Mouse (Mus musculus): Measurements from ENCODE around the gene Rnaset2a.
"Not testable (repeated sequence)": the region's sequence is repeated elsewhere in the genome, so short reads cannot be mapped to it uniquely, and the experiment has no call there.

The Rnaset2a gene

GRCm38 (mm10) chr17:8140210-8140609 lies 7.7 kb downstream of the Rnaset2a start:
- not testable (repeated sequence) for DNase-seq (ENCODE audit: extremely low read depth, low read depth, low spot score)

- DNase-seq (ENCODE audit: extremely low read depth, low read depth, low spot score): not testable (repeated sequence)
Observed at GRCm38 (mm10) chr17:8138116-8138515, 9.8 kb downstream of the Rnaset2a start.

GRCm38 (mm10) chr17:8130849-8131248 lies 17.0 kb downstream of the Rnaset2a start:
- DNase-seq (ENCODE audit: extremely low read depth, low read depth, low spot score): not testable (repeated sequence)

- DNase-seq (ENCODE audit: extremely low read depth, low read depth, low spot score): not testable (repeated sequence)
Observed at GRCm38 (mm10) chr17:8129578-8129977, 18.3 kb downstream of the Rnaset2a start.

- not testable (repeated sequence) for DNase-seq (ENCODE audit: extremely low read depth, low read depth, low spot score)
Observed at GRCm38 (mm10) chr17:8128326-8128993, 19.4 kb downstream of the Rnaset2a start.

- DNase-seq (ENCODE audit: extremely low read depth, low read depth, low spot score): not testable (repeated sequence)
Observed at GRCm38 (mm10) chr17:8124586-8124985, 23.3 kb downstream of the Rnaset2a start.

GRCm38 (mm10) chr17:8122974-8123373 lies 24.9 kb downstream of the Rnaset2a start:
- not testable (repeated sequence) for DNase-seq (ENCODE audit: extremely low read depth, low read depth, low spot score)

GRCm38 (mm10) chr17:8116928-8117327 lies 31.0 kb downstream of the Rnaset2a start:
- DNase-seq (ENCODE audit: extremely low read depth, low read depth, low spot score): not testable (repeated sequence)

- DNase-seq (ENCODE audit: extremely low read depth, low read depth, low spot score): peak; percentile 0
Observed at GRCm38 (mm10) chr17:8116378-8116777, 31.5 kb downstream of the Rnaset2a start.

- not testable (repeated sequence) for DNase-seq (ENCODE audit: extremely low read depth, low read depth, low spot score)
Observed at GRCm38 (mm10) chr17:8112199-8112598, 35.7 kb downstream of the Rnaset2a start.

- not testable (repeated sequence) for DNase-seq (ENCODE audit: extremely low read depth, low read depth, low spot score)
Observed at GRCm38 (mm10) chr17:8101297-8101609, 46.6 kb downstream of the Rnaset2a start.

GRCm38 (mm10) chr17:8100405-8101296 lies 47.2 kb downstream of the Rnaset2a start:
- DNase-seq (ENCODE audit: extremely low read depth, low read depth, low spot score): not testable (repeated sequence)

- DNase-seq (ENCODE audit: extremely low read depth, low read depth, low spot score): not testable (repeated sequence)
Observed at GRCm38 (mm10) chr17:8096199-8096598, 51.7 kb downstream of the Rnaset2a start.

GRCm38 (mm10) chr17:8095653-8096052 lies 52.2 kb downstream of the Rnaset2a start:
- DNase-seq (ENCODE audit: extremely low read depth, low read depth, low spot score): not testable (repeated sequence)

GRCm38 (mm10) chr17:8092537-8093526 lies 55.1 kb downstream of the Rnaset2a start:
- not testable (repeated sequence) for DNase-seq (ENCODE audit: extremely low read depth, low read depth, low spot score)

GRCm38 (mm10) chr17:8091320-8091719 lies 56.6 kb downstream of the Rnaset2a start:
- DNase-seq (ENCODE audit: extremely low read depth, low read depth, low spot score): not testable (repeated sequence)

- DNase-seq (ENCODE audit: extremely low read depth, low read depth, low spot score): not testable (repeated sequence)
Observed at GRCm38 (mm10) chr17:8069847-8070246, 78.0 kb downstream of the Rnaset2a start.

All from fat pad, adult 2 months (tissue).